Mouse (Mus musculus): ENCODE measurements around the gene Fbh1.

DNA sequence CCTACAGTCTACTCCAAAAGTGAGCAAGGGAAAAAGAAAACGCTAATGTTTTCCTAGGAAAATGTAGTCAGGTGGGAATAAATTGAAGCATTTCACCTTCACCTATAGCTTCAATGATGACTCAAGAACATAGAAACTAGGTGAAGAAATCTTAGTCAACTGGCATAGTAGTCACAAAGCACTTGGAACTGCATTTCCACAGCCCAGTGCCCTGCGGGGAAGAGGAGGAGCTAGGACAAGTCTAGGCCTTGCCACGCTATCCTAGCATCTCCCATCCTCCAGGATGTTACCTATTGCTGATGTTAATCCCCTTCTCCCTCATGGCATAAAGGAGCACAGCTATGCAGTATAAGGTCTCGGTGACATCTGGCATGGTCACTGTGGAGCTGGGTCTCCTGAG, 14.8 kb downstream of the Fbh1 start:
- no peak for TF ChIP-seq POLR2A (IDR thresholded peaks at IDR 0.05; ENCODE audit: low read depth, low read length)
- TF ChIP-seq CTCF (IDR thresholded peaks at IDR 0.05; ENCODE audit: extremely low read depth, insufficient read depth, insufficient read length, insufficient replicate concordance): no peak
